Mouse (Mus musculus) thymus, adult 2 months (tissue): ENCODE results near the gene Txndc11.

Experiments used
- CTCF ChIP-seq: fragments of 200-500 bp; IDR thresholded peaks from 2 replicates; pipeline ENCODE4 v1.5.1; 2012; ENCODE audit warnings: mild to moderate bottlenecking, control low read depth, low read length, moderate library complexity, borderline replicate concordance; ENCODE audit not compliant: control insufficient read depth, poor library complexity, insufficient read depth; ENCODE audit errors: extremely low read depth
- POLR2A ChIP-seq: fragments of 200-500 bp; IDR thresholded peaks from 2 replicates; pipeline ENCODE4 v1.6.1; 2012; ENCODE audit warnings: mild to moderate bottlenecking, low read length, control low read depth, moderate library complexity; ENCODE audit not compliant: control insufficient read depth, poor library complexity, insufficient read depth; ENCODE audit errors: extremely low read depth

DNA sequence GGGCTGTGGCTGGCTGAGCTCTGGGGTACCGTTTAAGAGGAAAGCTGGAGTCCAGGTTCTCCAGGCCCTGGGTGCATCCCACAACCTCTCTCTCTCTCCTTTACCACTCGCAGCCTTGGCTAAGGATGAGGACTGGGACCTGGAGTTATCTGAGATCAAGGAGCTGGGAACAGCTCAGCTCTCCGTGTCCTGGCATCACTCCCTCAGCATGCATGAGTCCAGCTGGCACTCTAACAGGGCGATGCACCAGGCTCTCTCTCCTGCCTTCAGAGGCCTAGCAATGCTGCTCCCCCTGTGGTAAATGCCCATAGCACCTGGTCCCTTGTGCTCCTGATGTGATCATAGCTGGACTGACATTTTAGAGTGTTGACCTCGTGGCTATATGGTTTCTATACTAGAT, 63.3 kb downstream of the Txndc11 start:
- TF ChIP-seq POLR2A (no peak), CTCF (no peak)
